Mouse (Mus musculus) heart, postnatal 14 days (tissue): ENCODE results near the gene Olfr380. TPM values are rescaled to one million over a fixed set of nuclear protein-coding genes. Genes with fewer than 3 reads are reported as not detected.

Experiments
- DNase-seq, 2 experiments: peaks; one replicate each; pipeline ENCODE4 v3.0.0; 2021 to 2022
- intact Hi-C: fragments of 180-260 bp; cut with DNase I; formaldehyde crosslinking; loops from one replicate; pipeline ENCODE4 v1.15.1; 2025
- long read RNA-seq, 2 experiments: library from polyadenylated mRNA; stranded (forward); transcript quantifications; one replicate each; pipeline ENCODE4 v2.0.0; 2021
- total RNA-seq, 2 experiments: library from RNA; stranded (reverse); gene quantifications; 2 replicates each; pipeline ENCODE4 v1.2.3; 2021

The Olfr380 gene
- total RNA-seq, result not detected
- long read RNA-seq, experiment 1, result 0 reads
- long read RNA-seq, experiment 2, result 0 reads

- DNase-seq, result no peak
- intact Hi-C loops, result no loop called here
Observed at GRCm38 (mm10) chr11:73457408-73457807, at the start of gene Olfr380. Gene Olfr380 (minus strand): TSS chr11:73457508.

- intact Hi-C loops, result no loop called here
- no peak for DNase-seq
Observed at GRCm38 (mm10) chr11:73491503-73491902, 34.2 kb upstream of the Olfr380 start, which contains the start of gene Olfr381. Gene Olfr381 (minus strand): TSS chr11:73491603.

GRCm38 (mm10) chr11:73428377-73428776 lies 28.9 kb downstream of the Olfr380 start, which contains the start of gene Olfr378:
Gene Olfr378 (minus strand): TSS chr11:73428477.
- no peak for DNase-seq
- intact Hi-C loops, result no loop called here

Other genes with a start within 250 kb of the Olfr380 start
- under 1 TPM in 1 of 2 experiments, not detected in 1; 0.12 TPM for gene Trpv1, start 223.2 kb downstream of the Olfr380 start, total RNA-seq
- under 1 TPM; 0.10 TPM for gene Trpv3, start 190.1 kb downstream of the Olfr380 start, total RNA-seq
- 1 to 10 TPM in 1 of 2 experiments, under 1 TPM in 1; 0.76 to 1.2 TPM for gene Aspa, start 127.9 kb downstream of the Olfr380 start, total RNA-seq
- gene Gm49340, start 127.8 kb downstream of the Olfr380 start, total RNA-seq, result not detected
- gene Spata22, start 127.8 kb downstream of the Olfr380 start, total RNA-seq, result not detected
- not detected for gene Olfr20, start 106.7 kb downstream of the Olfr380 start, total RNA-seq
- not detected for gene Olfr376, start 86.3 kb downstream of the Olfr380 start, total RNA-seq
- gene Olfr1, start 57.9 kb downstream of the Olfr380 start, total RNA-seq, result not detected
- not detected for gene Olfr378, start 29.0 kb downstream of the Olfr380 start, total RNA-seq
- gene Olfr381, start 34.1 kb upstream of the Olfr380 start, total RNA-seq, result not detected
- gene Olfr382, start 59.7 kb upstream of the Olfr380 start, total RNA-seq, result not detected
- not detected for gene Olfr385, start 135.5 kb upstream of the Olfr380 start, total RNA-seq
- not detected for gene Olfr384, start 141.1 kb upstream of the Olfr380 start, total RNA-seq
- gene Zfp735, start 231.3 kb upstream of the Olfr380 start, total RNA-seq, result not detected